Mouse (Mus musculus) erythroid progenitor cell, adult 5-6 weeks (primary cell): ENCODE results near the gene Rnf207. TPM values are rescaled to one million over a fixed set of nuclear protein-coding genes. Genes with fewer than 3 reads are reported as not detected.

Source experiments
- total RNA-seq, 2 experiments: library from RNA; stranded (forward) in 1 of 2; stranded (reverse) in 1 of 2; fragments of 150-400 nt in 1 of 2; fragments of 186-747, 209-891 nt in 1 of 2; gene quantifications; 2 replicates each; pipeline versions ENCODE4 v1.2.3 to v1.2.4; 2015 to 2017; ENCODE audit warnings: low replicate concordance in 2 of 2

Rnf207 gene
- total RNA-seq, 2 experiments from 2014 or later, result not detected

Other genes with a start within 250 kb of the Rnf207 start
- 1.7 and 2.9 TPM in 2 replicates for gene Plekhg5, start 246.5 kb downstream of the Rnf207 start, total RNA-seq (2015; ENCODE audit: low replicate concordance)
- 3.5 and 5.3 TPM in 2 replicates for gene Plekhg5, start 246.5 kb downstream of the Rnf207 start, total RNA-seq (2017; ENCODE audit: low replicate concordance)
- not detected in 2 replicates for gene Tnfrsf25, start 203.1 kb downstream of the Rnf207 start, total RNA-seq (2015; ENCODE audit: low replicate concordance)
- gene Tnfrsf25, start 203.1 kb downstream of the Rnf207 start, total RNA-seq (2017; ENCODE audit: low replicate concordance), result 2.0 TPM in 1 of 2 replicates, not detected in the other
- gene Espn, start 166.6 kb downstream of the Rnf207 start, total RNA-seq (2015; ENCODE audit: low replicate concordance), result 0.72 TPM in 1 of 2 replicates, not detected in the other
- gene Espn, start 166.6 kb downstream of the Rnf207 start, total RNA-seq (2017; ENCODE audit: low replicate concordance), result not detected in 2 replicates
- not detected in 2 replicates for gene Hes2, start 160.1 kb downstream of the Rnf207 start, total RNA-seq (2015; ENCODE audit: low replicate concordance)
- not detected in 2 replicates for gene Hes2, start 160.1 kb downstream of the Rnf207 start, total RNA-seq (2017; ENCODE audit: low replicate concordance)
- 15.1 and 30.2 TPM in 2 replicates for gene Acot7, start 140.9 kb downstream of the Rnf207 start, total RNA-seq (2015; ENCODE audit: low replicate concordance)
- gene Acot7, start 140.9 kb downstream of the Rnf207 start, total RNA-seq (2017; ENCODE audit: low replicate concordance), result 3.7 and 3.9 TPM in 2 replicates
- not detected in 2 replicates for gene Gpr153, start 44.8 kb downstream of the Rnf207 start, total RNA-seq (2015; ENCODE audit: low replicate concordance)
- gene Gpr153, start 44.8 kb downstream of the Rnf207 start, total RNA-seq (2017; ENCODE audit: low replicate concordance), result not detected in 2 replicates
- not detected in 2 replicates for gene Hes3, start 27.3 kb downstream of the Rnf207 start, total RNA-seq (2015; ENCODE audit: low replicate concordance)
- gene Hes3, start 27.3 kb downstream of the Rnf207 start, total RNA-seq (2017; ENCODE audit: low replicate concordance), result not detected in 2 replicates
- gene Icmt, start 21.8 kb downstream of the Rnf207 start, total RNA-seq (2015; ENCODE audit: low replicate concordance), result 8.0 and 24.5 TPM in 2 replicates
- 14.2 TPM in 2 replicates for gene Icmt, start 21.8 kb downstream of the Rnf207 start, total RNA-seq (2017; ENCODE audit: low replicate concordance)
- gene Rpl22, start 6.7 kb upstream of the Rnf207 start, total RNA-seq (2015; ENCODE audit: low replicate concordance), result 429 and 481 TPM in 2 replicates
- gene Rpl22, start 6.7 kb upstream of the Rnf207 start, total RNA-seq (2017; ENCODE audit: low replicate concordance), result 506 and 514 TPM in 2 replicates
- not detected in 2 replicates for gene Chd5, start 19.7 kb upstream of the Rnf207 start, total RNA-seq (2015; ENCODE audit: low replicate concordance)
- gene Chd5, start 19.7 kb upstream of the Rnf207 start, total RNA-seq (2017; ENCODE audit: low replicate concordance), result not detected in 2 replicates
- 8.8 TPM in 1 of 2 replicates, not detected in the other for gene Nphp4, start 157.7 kb upstream of the Rnf207 start, total RNA-seq (2015; ENCODE audit: low replicate concordance)
- gene Nphp4, start 157.7 kb upstream of the Rnf207 start, total RNA-seq (2017; ENCODE audit: low replicate concordance), result not detected in 2 replicates
- gene Kcnab2, start 158.9 kb upstream of the Rnf207 start, total RNA-seq (2015; ENCODE audit: low replicate concordance), result 5.0 and 8.6 TPM in 2 replicates
- 8.9 and 10.9 TPM in 2 replicates for gene Kcnab2, start 158.9 kb upstream of the Rnf207 start, total RNA-seq (2017; ENCODE audit: low replicate concordance)